8 mouse cellular contexts compared by ENCODE assay signal in the genomic region with DNA sequence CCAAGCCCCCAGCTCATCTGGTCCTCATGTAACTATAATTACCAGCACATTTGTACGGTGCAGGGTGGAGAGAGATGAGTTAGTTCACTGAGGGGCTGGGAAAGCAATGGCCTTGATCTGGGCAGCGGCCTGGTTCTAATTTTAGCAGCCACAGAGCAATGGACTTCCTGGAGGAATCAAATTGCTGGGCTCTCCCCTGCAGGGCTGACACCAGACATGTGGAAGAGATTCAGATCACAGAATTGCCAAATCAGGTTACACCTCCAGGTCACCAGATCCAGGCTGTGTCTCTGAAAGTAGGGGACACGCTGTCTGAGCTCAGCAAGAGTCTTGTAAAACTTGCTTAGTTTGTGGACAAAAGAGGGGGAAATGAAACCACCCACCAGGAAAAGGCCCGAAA. TPM values are rescaled to one million over a fixed set of nuclear protein-coding genes. Genes with fewer than 3 reads are reported as not detected.
A peak's percentile ranks its signal among the peaks of the same experiment; 100 is the strongest.
DNase-seq lines count a peak whose midpoint lies in the region; ATAC-seq and TF ChIP-seq lines count a peak whose summit lies in the region.

No protein-coding gene starts in this region.

- H3K9ac ChIP-seq in hindbrain, embryonic 14.5 days = no peak overlapping the region
- H3K9ac ChIP-seq in liver, adult 2 months (ENCODE audit: low read depth, low read length) = no peak overlapping the region; the same call in 1 of the 2 replicates
- H3K9ac ChIP-seq in neural tube, embryonic 11.5 days (ENCODE audit: low read length) = no peak overlapping the region

- H3K27ac ChIP-seq in bone marrow macrophage, adult 2 months (ENCODE audit: insufficient read depth, low read depth, low read length) = peak overlapping the region; percentile 93
- H3K27ac ChIP-seq in hindbrain, embryonic 14.5 days = peak overlapping the region; percentile 45; the same call in 1 of the 2 replicates
- peak overlapping the region; percentile 52 for H3K27ac ChIP-seq in liver, adult 2 months (replicated peaks; ENCODE audit: insufficient read depth, low read depth, low read length)
- H3K27ac ChIP-seq in neural tube, embryonic 11.5 days (ENCODE audit: low read depth, low read length) = peak overlapping the region; percentile 83; the same call in 1 of the 2 replicates

- H3K27me3 ChIP-seq in hindbrain, embryonic 14.5 days (ENCODE audit: control insufficient read depth, insufficient read depth, low read length) = no peaks in the 10 kb centered on the region
- no peaks in the 10 kb centered on the region for H3K27me3 ChIP-seq in liver, adult 2 months (ENCODE audit: control insufficient read depth, insufficient read depth, low read length)
- H3K27me3 ChIP-seq in neural tube, embryonic 11.5 days (ENCODE audit: control insufficient read depth, insufficient read depth, low read length) = no peaks in the 10 kb centered on the region

- DNase-seq in NIH3T3 (ENCODE audit: low read depth) = peak; percentile 77
- peak; percentile 75 for DNase-seq in gastrocnemius, adult 18-20 months (ENCODE audit: low spot score)
- no peak for DNase-seq in hindbrain, embryonic 14.5 days (ENCODE audit: low spot score)
- DNase-seq in liver, adult 2 months (ENCODE audit: extremely low read depth, low read depth, low spot score) = no peak
- DNase-seq in neural tube, embryonic 11.5 days (ENCODE audit: low spot score) = peak; percentile 73
- DNase-seq in spleen, adult 18-20 months = no peak
- no peak for DNase-seq in thymus, postnatal 10 days (ENCODE audit: low spot score in 2 of 2)

- no peak; the same call in 1 of the 2 replicates for TF ChIP-seq POLR2A in bone marrow macrophage, adult 2 months (IDR thresholded peaks at IDR 0.05; ENCODE audit: borderline replicate concordance, low read depth, low read length)
- no peak for TF ChIP-seq POLR2A in liver, adult 2 months (IDR thresholded peaks at IDR 0.05; ENCODE audit: extremely low read depth, insufficient read depth, low read length)

- H3K36me3 ChIP-seq in hindbrain, embryonic 14.5 days (replicated peaks; ENCODE audit: control insufficient read depth, insufficient read depth) = no peaks in the 10 kb centered on the region
- H3K36me3 ChIP-seq in liver, adult 2 months (ENCODE audit: control insufficient read depth, insufficient read depth, low read length) = no peaks in the 10 kb centered on the region
- no peaks in the 10 kb centered on the region for H3K36me3 ChIP-seq in neural tube, embryonic 11.5 days (ENCODE audit: control insufficient read depth, insufficient read depth, low read length)

- no peak overlapping the region for H3K4me2 ChIP-seq in hindbrain, embryonic 14.5 days (replicated peaks)
- H3K4me2 ChIP-seq in neural tube, embryonic 11.5 days (ENCODE audit: low read depth) = no peak overlapping the region

- H3K4me1 ChIP-seq in bone marrow macrophage, adult 2 months (ENCODE audit: control insufficient read depth, insufficient read depth, low read length) = peaks cover 39% of the 10 kb centered on the region
- H3K4me1 ChIP-seq in hindbrain, embryonic 14.5 days (replicated peaks; ENCODE audit: control insufficient read depth, insufficient read depth, low read length) = peaks cover 16% of the 10 kb centered on the region
- H3K4me1 ChIP-seq in liver, adult 2 months (ENCODE audit: control insufficient read depth, insufficient read depth, low read length) = peaks cover 2% of the 10 kb centered on the region; the same call in 1 of the 2 replicates
- H3K4me1 ChIP-seq in neural tube, embryonic 11.5 days (ENCODE audit: control insufficient read depth, insufficient read depth, low read length) = peaks cover 3% of the 10 kb centered on the region

- H3K79me2 ChIP-seq in liver, adult 2 months (ENCODE audit: control insufficient read depth, insufficient read depth, low read length) = no peaks in the 10 kb centered on the region

- no peak for ATAC-seq in hindbrain, embryonic 14.5 days (ENCODE audit: low FRiP score)
- peak; percentile 38; the same call in 1 of the 2 replicates for ATAC-seq in neural tube, embryonic 11.5 days (ENCODE audit: insufficient read depth, low FRiP score, low TSS enrichment)

- H3K9me3 ChIP-seq in hindbrain, embryonic 14.5 days (ENCODE audit: control insufficient read depth, low read length) = no peaks in the 10 kb centered on the region
- no peaks in the 10 kb centered on the region for H3K9me3 ChIP-seq in neural tube, embryonic 11.5 days (ENCODE audit: control insufficient read depth, low read length)

- H3K4me3 ChIP-seq in bone marrow macrophage, adult 2 months (ENCODE audit: insufficient read depth, low read length) = peak overlapping the region; percentile 30
- H3K4me3 ChIP-seq in hindbrain, embryonic 14.5 days (replicated peaks; ENCODE audit: low read length) = no peak overlapping the region
- H3K4me3 ChIP-seq in liver, adult 2 months (ENCODE audit: insufficient read depth, low read depth, low read length) = no peak overlapping the region
- no peak overlapping the region for H3K4me3 ChIP-seq in neural tube, embryonic 11.5 days (ENCODE audit: low read depth, low read length)

- TF ChIP-seq CTCF in bone marrow macrophage, adult 2 months (IDR thresholded peaks at IDR 0.05; ENCODE audit: low read depth, low read length) = no peak
- TF ChIP-seq CTCF in liver, adult 2 months (IDR thresholded peaks at IDR 0.05; ENCODE audit: low read depth, low read length) = no peak

- 20% methylated on average over 4 of the region's 4 CpGs for WGBS in hindbrain, embryonic 14.5 days
- WGBS in liver, adult 2 months = 39% methylated on average over 4 of the region's 4 CpGs
- 12% methylated on average over 4 of the region's 4 CpGs for WGBS in neural tube, embryonic 11.5 days

RNA-seq across cellular contexts. Expression of a gene that starts 19.3 kb away (rescaled TPM):
- not detected in 2 replicates for polyA plus RNA-seq in bone marrow macrophage, adult 2 months (2012; ENCODE audit: insufficient read depth, insufficient read length, missing spikeins)
- total RNA-seq in gastrocnemius, adult 18-20 months (2021) = not detected
- polyA plus RNA-seq in hindbrain, embryonic 14.5 days (2014; fragmentation: Nextera tagmentation; extraction: Ambion mirVana) = 1.4 and 1.6 TPM in 2 replicates
- not detected in 2 replicates for total RNA-seq in liver, adult 2 months (2014; rRNA removed)
- not detected in 2 replicates for polyA plus RNA-seq in liver, adult 2 months (2012; rRNA removed)
- polyA plus RNA-seq in neural tube, embryonic 11.5 days (2014; fragmentation: Nextera tagmentation; extraction: Ambion mirVana) = not detected in 2 replicates

Comparison
In these comparisons a context has a peak if more than half of its experiments do, and no peak if none do; other contexts are left out.
1. DNase-seq: peak in NIH3T3 (single experiment), gastrocnemius, adult 18-20 months (single experiment) and neural tube, embryonic 11.5 days (single experiment); none in hindbrain, embryonic 14.5 days (single experiment), liver, adult 2 months (single experiment), spleen, adult 18-20 months (0 of 2) and thymus, postnatal 10 days (0 of 2).
2. Peak in every context shown above with its lines, with median percentiles within 50 percentile points of each other: H3K27ac ChIP-seq.